Mouse (Mus musculus) brain, adult 2 months (tissue): ENCODE results near the gene Cux2.

Source experiments
- DNase-seq: peaks from one replicate; pipeline ENCODE4 v3.0.0; 2011; ENCODE audit warnings: low read depth, low spot score

Gene Cux2

GRCm38 (mm10) chr5:122050017-122050831 is at the start of gene Cux2:
Gene Cux2 (minus strand): TSS chr5:122050102.
- peak; percentile 87 for DNase-seq

DNA sequence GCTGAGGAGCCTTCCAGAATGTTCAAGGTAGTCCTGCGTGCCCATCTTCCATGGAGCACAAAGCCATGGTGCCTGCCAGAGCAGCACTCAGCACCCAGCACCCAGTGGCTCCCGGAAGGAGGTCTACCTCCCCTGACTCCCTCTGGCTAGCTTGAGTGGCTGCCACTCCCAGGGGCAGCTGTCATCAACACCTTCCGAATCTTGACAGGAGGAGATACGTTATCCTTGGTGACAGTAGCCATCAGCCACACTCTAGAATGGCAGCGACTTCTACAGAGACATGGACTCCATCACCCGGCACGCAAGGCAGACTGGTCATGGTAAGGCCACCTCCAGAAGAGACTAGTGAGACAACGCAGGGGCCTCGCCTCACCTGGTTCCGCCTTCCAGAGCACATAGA is 44.5 kb upstream of the Cux2 start:
- no peak for DNase-seq

DNA sequence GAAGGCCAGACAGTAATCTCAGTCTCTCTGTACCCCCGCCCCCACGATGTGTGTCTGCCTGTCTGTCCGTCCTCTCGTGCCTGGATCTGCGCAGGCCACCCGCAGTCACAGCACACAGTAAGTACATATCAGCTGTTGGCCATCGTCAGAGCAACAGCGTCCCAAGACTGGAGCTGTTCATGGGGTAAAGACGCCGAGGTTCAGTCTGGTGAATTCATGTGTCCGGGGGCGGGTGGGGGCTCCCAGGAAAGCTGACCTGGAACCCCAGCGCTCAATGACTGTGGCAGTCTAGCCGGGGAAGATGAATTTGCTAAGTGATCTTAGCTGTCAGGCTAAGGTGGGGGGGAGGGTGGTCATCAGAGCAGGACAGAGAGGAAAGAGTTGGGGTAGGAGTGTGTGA is 43.8 kb upstream of the Cux2 start:
- DNase-seq: no peak

- DNase-seq: no peak
Measured at GRCm38 (mm10) chr5:122092794-122093193, 42.9 kb upstream of the Cux2 start.

GRCm38 (mm10) chr5:122091070-122091469 is 41.2 kb upstream of the Cux2 start:
- peak; percentile 60 for DNase-seq

DNA sequence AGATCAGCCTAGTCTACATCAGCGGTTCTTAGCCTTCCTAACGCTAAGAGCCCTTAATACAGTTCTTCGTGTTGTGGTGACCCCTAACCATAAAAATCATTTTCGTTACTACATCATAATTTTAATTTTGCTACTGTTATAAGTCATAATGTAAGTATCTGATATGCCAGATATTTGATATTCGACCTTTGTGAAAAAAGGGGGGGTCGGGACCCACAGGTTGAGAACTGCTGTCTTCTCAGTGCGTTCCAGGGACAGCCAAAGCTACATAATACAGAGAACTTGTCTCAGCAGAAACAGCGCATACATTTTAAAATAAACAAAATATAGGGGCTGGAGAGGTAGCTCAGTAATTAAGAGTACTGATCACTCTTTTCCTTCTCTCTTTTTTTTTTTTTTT is 39.8 kb upstream of the Cux2 start:
- no peak for DNase-seq

DNA sequence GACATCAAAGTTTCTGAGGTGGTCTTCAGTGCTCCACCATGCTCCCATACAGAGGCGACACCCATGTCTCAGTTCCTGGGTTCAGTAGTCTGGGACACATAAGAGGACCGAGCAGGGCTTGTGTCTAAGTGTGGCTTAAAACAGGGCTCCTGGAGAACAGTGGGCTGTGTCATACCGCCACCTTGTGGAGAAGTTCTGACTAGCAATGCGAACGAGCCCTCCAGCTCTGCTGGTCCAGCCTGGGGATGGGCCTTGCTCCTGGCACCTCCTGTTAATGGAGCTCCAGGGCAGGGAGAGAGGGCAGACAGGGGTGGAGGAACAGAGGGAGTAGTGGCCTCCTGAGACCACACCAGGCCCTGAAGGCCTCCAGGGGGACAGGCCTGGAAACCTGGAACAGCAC is 39.0 kb upstream of the Cux2 start:
- DNase-seq: peak; percentile 90

GRCm38 (mm10) chr5:122086121-122086520 is 36.2 kb upstream of the Cux2 start:
- DNase-seq: no peak

GRCm38 (mm10) chr5:122085291-122085690 is 35.4 kb upstream of the Cux2 start:
- DNase-seq: no peak

DNA sequence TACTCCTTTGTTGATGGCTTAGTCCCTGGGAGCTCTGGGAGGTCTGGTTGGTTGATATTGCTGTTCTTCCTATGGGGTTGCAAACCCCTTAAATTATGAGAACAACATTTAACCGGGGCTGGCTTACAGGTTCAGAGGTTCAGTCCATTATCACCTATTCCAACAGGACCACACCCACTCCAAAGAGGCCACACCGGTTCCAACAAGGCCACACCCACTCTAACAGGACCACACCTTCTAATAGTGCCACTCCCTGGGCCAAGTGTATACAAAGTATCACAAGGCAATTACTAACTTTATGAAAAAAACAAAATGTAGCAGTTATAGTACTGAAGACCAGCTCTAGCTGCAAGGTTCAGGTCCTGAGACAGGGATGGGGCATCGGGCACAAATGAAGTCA is 34.6 kb upstream of the Cux2 start:
- no peak for DNase-seq

DNA sequence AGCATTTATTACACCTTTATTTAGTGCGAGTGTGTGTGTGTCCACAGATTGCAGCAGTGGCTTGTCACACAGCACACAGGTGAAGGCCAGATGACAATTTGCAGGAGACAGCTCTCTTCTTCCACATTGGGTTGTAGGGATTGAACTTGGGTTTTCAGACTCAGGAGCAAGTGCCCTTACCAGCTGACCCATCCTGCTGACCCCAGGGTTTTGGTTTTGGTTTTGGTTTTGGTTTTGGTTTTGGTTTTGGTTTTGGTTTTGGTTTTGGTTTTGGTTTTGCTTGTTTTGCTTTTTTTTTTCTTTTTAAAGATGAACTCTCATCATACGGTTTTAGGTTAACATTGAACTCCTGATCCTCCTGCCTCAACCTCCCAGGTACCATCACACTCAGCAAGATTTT is 33.4 kb upstream of the Cux2 start:
- no peak for DNase-seq

DNA sequence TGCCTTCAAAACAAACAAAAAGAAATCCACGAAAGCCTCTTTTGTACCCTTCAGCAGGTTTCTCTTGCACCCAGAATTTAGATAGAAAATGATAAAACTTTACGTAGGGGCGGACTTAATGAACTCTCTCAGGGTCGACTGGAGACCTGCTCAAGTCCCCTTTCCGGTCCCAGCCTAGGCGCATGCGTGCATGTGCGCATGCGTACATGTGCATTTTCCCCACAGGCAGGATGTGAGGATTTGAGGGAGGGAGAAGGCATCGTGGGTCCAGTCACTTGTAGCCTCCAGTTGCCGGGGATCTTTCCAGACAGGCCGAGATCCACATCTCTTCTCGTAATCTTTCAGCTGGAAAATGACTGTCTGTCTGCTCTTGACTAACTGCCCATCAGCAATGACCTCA is 31.6 kb upstream of the Cux2 start:
- no peak for DNase-seq

DNA sequence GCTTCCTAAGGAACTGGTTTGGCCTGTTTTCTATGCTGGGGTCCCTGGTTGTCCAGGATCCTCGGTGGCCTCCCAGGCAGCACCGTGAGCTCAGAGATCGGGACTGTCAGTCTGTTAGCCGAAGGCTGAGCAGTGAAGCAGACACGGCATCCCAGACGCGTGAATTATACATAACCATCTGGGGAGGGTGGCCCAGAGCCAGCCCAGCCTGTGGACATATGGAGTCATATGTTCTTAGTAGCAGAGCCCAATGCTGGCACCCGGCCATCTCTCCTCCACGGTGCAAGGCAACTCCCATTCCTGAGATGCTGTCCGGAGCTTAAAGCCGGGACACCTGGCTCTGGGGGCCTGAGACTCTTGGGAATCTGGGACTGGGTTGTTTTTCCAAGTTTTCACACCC is 31.0 kb upstream of the Cux2 start:
- peak; percentile 92 for DNase-seq

DNA sequence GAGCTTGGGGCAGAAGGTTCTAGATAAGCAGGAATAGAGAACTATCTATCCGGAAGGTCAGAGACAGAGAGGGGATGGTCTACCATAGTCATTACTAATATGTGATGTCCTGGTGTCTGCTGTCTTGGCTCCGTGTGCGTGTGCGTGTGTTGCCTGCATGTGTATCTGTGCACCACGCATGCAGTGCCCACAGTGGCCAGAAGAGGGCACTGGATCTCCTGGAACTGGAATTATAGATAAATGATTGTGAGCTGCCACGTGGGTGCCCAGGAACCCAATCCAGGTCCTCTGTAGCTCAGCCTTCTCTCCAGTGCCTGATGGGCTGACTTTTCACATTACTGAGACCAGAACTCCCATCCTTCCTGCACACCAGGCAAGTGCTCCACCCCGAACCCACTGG is 29.9 kb upstream of the Cux2 start:
- no peak for DNase-seq

DNA sequence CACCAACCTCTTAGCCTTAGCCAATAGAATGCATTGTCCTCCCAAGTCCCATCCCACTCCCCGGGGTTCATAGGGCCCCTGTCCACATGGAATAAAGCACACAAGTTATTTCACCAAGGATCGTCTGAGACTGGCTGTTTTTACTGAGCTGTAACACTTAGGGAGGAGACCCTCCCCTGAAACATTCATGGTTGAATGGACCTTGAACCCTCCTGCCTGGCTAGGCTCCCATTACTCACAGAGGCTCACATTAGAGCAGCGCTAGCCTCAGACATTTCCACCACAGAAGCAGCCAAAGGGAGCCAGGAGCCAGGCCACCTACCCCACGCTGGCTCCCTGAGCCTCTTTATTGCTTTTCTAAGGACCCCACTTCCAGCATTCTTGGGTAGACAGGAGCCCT is 27.3 kb upstream of the Cux2 start:
- no peak for DNase-seq

GRCm38 (mm10) chr5:122075736-122076135 is 25.8 kb upstream of the Cux2 start:
- DNase-seq: no peak

GRCm38 (mm10) chr5:122071997-122072396 is 22.1 kb upstream of the Cux2 start:
- no peak for DNase-seq

- DNase-seq: peak; percentile 52
Measured at GRCm38 (mm10) chr5:122070963-122071800, 21.3 kb upstream of the Cux2 start.

DNA sequence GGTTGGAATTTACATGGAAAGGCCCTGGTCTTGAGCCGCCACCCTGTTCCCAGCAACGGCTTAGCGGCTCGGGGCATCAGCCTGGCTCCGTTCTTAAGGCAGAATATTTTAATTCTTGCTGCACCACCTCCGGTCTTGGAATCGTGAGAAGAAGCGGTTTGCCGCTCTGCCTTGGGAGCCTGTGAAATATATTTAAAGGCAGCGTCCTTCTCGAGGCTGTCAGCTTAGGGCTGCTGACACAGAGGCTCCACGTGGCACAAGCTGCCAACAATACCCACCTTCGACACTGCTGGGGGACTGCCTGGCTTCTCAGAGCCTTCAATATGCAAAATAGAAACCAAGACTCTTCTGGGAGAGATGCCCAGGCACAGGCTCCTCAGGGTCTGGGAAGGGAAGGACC is 18.7 kb upstream of the Cux2 start:
- peak; percentile 48 for DNase-seq

- peak; percentile 80 for DNase-seq
Measured at GRCm38 (mm10) chr5:122063204-122063933, 13.5 kb upstream of the Cux2 start.

GRCm38 (mm10) chr5:122062479-122062878 is 12.6 kb upstream of the Cux2 start:
- no peak for DNase-seq

DNA sequence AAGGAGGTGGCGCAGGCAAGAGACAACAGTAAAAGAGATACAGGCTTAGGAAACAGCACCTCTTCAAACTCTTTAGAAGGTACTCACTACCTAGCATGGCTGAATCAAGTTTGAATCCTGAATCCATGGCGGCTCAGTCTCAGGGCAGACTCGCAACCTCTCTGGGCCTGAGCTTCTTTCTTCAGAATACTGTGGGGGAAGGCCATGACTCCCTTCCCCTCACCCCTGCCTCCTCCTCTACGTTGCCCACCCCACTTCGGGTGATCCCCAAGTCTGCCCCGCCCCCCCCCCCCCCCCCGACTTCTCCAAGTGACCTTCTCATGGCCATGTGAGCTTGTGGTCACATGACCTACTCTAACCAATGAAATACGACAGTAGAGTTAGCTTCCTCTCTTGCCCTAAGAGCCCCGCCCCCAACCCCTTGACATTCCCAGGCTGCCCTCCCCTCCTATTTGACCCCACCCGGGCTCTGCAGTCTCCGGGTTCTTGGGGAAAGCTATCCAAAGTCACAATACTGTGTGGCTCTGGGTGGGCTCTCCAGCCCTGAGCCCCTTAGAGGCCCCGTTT is 10.9 kb upstream of the Cux2 start:
- DNase-seq: no peak
